Mouse (Mus musculus) G1E (cell line): ENCODE data around the gene Dpm1.

ENCODE experiments used
- CTCF ChIP-seq: IDR thresholded peaks from 2 replicates; pipeline ENCODE4 v1.5.1; 2012; ENCODE audit warnings: low read depth, low read length, inconsistent platforms, mixed read lengths
- GATA1 ChIP-seq: IDR thresholded peaks from 2 replicates; pipeline ENCODE4 v1.6.1; 2012; ENCODE audit warnings: borderline replicate concordance, low read length, inconsistent platforms, mixed read lengths
- TAL1 ChIP-seq: conservative IDR thresholded peaks from 2 replicates; pipeline ENCODE4 v1.6.1; 2012; ENCODE audit warnings: low read depth, low read length, inconsistent platforms, mixed read lengths

DNA sequence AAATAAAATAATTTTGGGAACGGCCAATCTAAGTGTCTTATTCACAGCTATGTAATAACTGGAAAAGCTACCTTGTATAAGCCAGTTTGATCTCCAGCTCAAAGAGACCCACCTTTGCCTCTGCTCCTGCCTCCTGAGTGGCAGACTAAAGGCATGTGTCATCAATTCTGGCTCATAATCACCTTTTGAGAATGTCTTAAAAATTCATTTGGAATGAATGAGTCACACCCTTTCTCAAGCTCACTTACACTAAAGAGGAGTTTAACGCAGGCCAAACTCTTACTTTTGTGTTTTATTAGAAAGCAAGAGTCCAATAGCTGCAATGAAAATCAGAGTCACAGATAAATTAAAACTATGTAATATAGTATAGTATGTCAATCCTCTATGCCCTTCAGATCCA lies 38.5 kb downstream of the Dpm1 start:
- TF ChIP-seq CTCF (no peak), GATA1 (no peak), TAL1 (no peak)
